Mouse (Mus musculus) liver, embryonic 12.5 days (tissue): ENCODE measurements at regions not wholly inside any gene's neighbourhood (a gene's known extent, or its start where the extent isn't known, plus 50 kb on each side); places are given as distances from the start of the nearest gene placed in this dataset.

Source experiments
- ATAC-seq: fragments of 200-750 bp; cut with Nextera tagmentation; 2 replicates; pipeline ENCODE4 v1.8.0; 2017; ENCODE audit warnings: moderate number of reproducible peaks, mild to moderate bottlenecking, moderate library complexity
- H3K27ac ChIP-seq: fragments of 300-500 bp; sonication (generic); 2 replicates; pipeline ENCODE4 v1.5.1; 2016; ENCODE audit warnings: mild to moderate bottlenecking
- H3K27me3 ChIP-seq: fragments of 300-500 bp; sonication (generic); replicated peaks from 2 replicates; pipeline ENCODE4 v1.6.1; 2016; ENCODE audit warnings: mild to moderate bottlenecking, moderate library complexity
- H3K36me3 ChIP-seq: fragments of 300-500 bp; sonication (generic); 2 replicates; pipeline ENCODE4 v1.6.1; 2016; ENCODE audit warnings: mild to moderate bottlenecking, moderate library complexity
- H3K4me1 ChIP-seq: fragments of 300-500 bp; sonication (generic); 2 replicates; pipeline ENCODE4 v1.6.1; 2016
- H3K4me2 ChIP-seq: fragments of 300-500 bp; sonication (generic); 2 replicates; pipeline ENCODE4 v1.6.1; 2016; ENCODE audit warnings: mild to moderate bottlenecking, moderate library complexity
- H3K4me3 ChIP-seq: fragments of 300-500 bp; sonication (generic); 2 replicates; pipeline ENCODE4 v1.5.1; 2016; ENCODE audit warnings: mild to moderate bottlenecking, moderate library complexity
- H3K9ac ChIP-seq: fragments of 300-500 bp; sonication (generic); 2 replicates; pipeline ENCODE4 v1.6.1; 2016; ENCODE audit warnings: mild to moderate bottlenecking, moderate library complexity
- H3K9me3 ChIP-seq: fragments of 300-500 bp; sonication (generic); replicated peaks from 2 replicates; pipeline ENCODE4 v1.6.1; 2016; ENCODE audit warnings: mild to moderate bottlenecking, moderate library complexity
- WGBS: fragments of 180-500 bp; shearing (Covaris S2); methylation state at CpG from one replicate; pipeline ENCODE4 v1.1.7; 2016; ENCODE audit not compliant: insufficient replicate concordance; 5-methylcytosine and 5-hydroxymethylcytosine counted together

DNA sequence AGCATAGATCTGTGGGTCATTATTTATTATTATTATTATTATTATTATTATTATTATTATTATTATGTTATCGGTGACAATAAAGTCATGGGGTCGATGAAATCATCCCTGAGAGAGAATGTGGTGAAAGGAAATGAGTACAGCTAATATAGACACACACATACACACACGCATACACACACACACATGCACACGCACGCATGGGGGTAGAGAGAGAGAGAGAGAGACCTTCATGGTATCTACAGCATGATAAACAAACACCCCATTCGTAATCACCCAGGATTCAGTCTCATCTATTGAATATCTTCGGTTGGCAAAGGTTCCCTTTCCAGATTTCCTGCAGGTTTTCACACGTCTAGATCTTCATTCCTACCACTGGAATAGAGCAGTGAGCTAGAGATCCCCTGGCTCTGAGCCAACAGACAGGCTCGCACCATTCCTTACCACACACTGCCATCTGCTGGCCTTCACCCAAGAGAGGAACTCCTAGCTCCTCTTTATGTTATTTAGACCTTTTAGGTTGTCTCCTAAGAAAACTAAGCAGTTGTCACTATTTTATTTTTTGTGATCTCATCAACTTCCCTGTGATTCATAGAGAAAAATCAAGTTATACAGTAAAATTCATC is 171.2 kb upstream of the Zpld1 start:
- ATAC-seq: no peak
- no peak overlapping the region for H3K4me2 ChIP-seq
- no peak overlapping the region for H3K9ac ChIP-seq
- WGBS: 46% methylated on average over 9 of the region's 9 CpGs
- no peaks in the 10 kb centered on the region for H3K9me3 ChIP-seq
- H3K4me3 ChIP-seq: no peak overlapping the region
- H3K27ac ChIP-seq: no peak overlapping the region
- H3K4me1 ChIP-seq: no peaks in the 10 kb centered on the region
- no peaks in the 10 kb centered on the region for H3K27me3 ChIP-seq
- H3K36me3 ChIP-seq: no peaks in the 10 kb centered on the region

DNA sequence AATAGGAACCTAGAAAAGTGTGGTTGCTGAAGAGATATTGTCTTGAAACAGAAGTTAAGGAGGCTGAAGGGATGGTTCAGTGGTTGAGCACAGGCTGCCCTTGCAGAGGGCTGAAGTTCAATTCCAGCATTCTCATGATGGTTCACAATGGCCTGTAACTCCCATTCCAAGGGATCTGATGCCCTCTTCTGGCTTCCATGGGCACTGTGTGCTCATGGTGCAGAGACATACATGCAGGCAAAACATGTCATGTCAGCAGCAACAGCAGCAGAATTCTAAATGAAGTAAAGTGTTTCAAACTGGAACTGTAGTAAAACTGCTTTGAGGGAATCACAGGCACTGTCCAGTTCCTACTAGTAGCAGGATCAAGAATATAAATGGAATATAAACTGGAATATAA is 162.7 kb upstream of the Zpld1 start:
- no peak overlapping the region for H3K4me2 ChIP-seq
- H3K36me3 ChIP-seq: no peaks in the 10 kb centered on the region
- no peak overlapping the region for H3K9ac ChIP-seq
- H3K4me3 ChIP-seq: no peak overlapping the region
- no peak for ATAC-seq
- H3K9me3 ChIP-seq: no peaks in the 10 kb centered on the region
- no peaks in the 10 kb centered on the region for H3K27me3 ChIP-seq
- H3K4me1 ChIP-seq: no peaks in the 10 kb centered on the region
- H3K27ac ChIP-seq: no peak overlapping the region

DNA sequence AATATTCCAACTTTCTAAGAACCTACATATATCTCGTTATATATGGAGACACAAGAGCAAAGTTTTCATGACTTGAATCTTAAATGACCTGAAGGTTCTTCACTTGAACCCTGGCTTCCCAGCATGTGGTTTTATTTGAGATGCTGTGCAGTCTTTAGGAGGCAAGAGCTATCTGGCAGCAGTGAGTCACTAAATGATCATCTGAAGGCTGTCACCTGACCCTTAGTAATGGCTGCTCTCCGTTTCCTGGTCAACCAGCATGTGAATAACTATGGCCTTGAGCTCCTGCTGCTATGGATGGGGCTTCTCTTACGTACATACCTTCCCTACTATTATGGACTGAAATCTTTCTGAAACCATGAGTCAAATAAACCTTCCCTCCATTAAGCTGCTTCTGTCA is 149.8 kb upstream of the Zpld1 start:
- Histone ChIP-seq H3K27ac (no peak overlapping the region), H3K4me1 (no peaks in the 10 kb centered on the region), H3K9ac (no peak overlapping the region), H3K9me3 (no peaks in the 10 kb centered on the region), H3K4me3 (no peak overlapping the region), H3K4me2 (no peak overlapping the region), H3K27me3 (no peaks in the 10 kb centered on the region), H3K36me3 (no peaks in the 10 kb centered on the region)
- WGBS: 49% methylated on average over 3 of the region's 3 CpGs
- no peak for ATAC-seq

GRCm38 (mm10) chr16:55442821-55443581 is 145.2 kb upstream of the Zpld1 start:
- Histone ChIP-seq H3K4me1 (no peaks in the 10 kb centered on the region), H3K27me3 (no peaks in the 10 kb centered on the region), H3K4me2 (no peak overlapping the region), H3K27ac (no peak overlapping the region), H3K36me3 (no peaks in the 10 kb centered on the region), H3K9me3 (no peaks in the 10 kb centered on the region), H3K9ac (no peak overlapping the region), H3K4me3 (no peak overlapping the region)
- 55% methylated on average over 5 of the region's 5 CpGs for WGBS
- no peak for ATAC-seq

GRCm38 (mm10) chr16:55435139-55435968 is 137.6 kb upstream of the Zpld1 start:
- Histone ChIP-seq H3K27me3 (no peaks in the 10 kb centered on the region), H3K9ac (no peak overlapping the region), H3K27ac (no peak overlapping the region), H3K9me3 (no peaks in the 10 kb centered on the region), H3K4me3 (no peak overlapping the region), H3K4me2 (no peak overlapping the region), H3K4me1 (no peaks in the 10 kb centered on the region), H3K36me3 (no peaks in the 10 kb centered on the region)
- ATAC-seq: no peak
- 55% methylated on average over 4 of the region's 4 CpGs for WGBS

DNA sequence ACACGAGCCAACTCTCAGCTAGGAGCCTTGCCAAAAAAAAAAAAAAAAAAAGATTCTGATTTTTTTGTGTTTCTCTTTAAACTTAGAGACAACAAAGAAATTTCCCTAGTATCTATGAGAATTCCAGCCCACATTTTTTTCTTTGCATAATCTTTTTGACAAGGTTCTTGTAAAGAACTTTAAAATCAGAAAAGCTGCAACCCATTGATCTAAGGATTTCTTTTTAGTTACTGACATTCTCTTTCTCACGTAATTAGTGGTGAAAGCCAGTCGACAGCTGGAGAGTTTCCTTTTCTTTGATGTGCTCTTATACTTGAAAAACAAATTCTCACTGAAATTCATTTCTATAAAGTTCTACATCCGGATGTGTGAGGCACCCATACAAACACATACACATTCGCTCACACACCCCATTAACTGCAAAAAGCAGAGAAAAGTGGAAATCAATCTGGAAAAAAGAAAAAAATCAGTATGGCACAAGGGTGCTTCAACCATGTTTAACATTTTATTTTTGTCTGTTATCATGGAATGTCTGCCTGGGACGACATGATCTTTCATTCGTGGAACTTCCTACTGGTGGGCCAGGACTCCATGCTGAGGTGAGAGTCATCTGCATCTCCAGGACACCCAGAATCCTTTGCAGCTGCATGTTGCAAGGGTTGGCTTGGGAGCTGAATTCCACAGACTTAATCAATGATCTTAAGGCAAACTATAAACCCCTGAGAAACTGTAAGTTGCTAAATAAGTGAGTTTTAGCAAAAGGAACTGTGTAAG is 124.0 kb upstream of the Zpld1 start:
- no peak overlapping the region for H3K4me3 ChIP-seq
- no peaks in the 10 kb centered on the region for H3K9me3 ChIP-seq
- 44% methylated on average over 7 of the region's 7 CpGs for WGBS
- ATAC-seq: no peak
- H3K4me2 ChIP-seq: no peak overlapping the region
- no peaks in the 10 kb centered on the region for H3K36me3 ChIP-seq
- H3K27ac ChIP-seq: no peak overlapping the region
- no peaks in the 10 kb centered on the region for H3K4me1 ChIP-seq
- no peaks in the 10 kb centered on the region for H3K27me3 ChIP-seq
- no peak overlapping the region for H3K9ac ChIP-seq

GRCm38 (mm10) chr16:55420876-55421568 is 123.2 kb upstream of the Zpld1 start:
- no peak for ATAC-seq
- H3K36me3 ChIP-seq: no peaks in the 10 kb centered on the region
- no peak overlapping the region for H3K4me2 ChIP-seq
- no peaks in the 10 kb centered on the region for H3K27me3 ChIP-seq
- H3K9me3 ChIP-seq: no peaks in the 10 kb centered on the region
- WGBS: 71% methylated on average over 4 of the region's 4 CpGs
- H3K4me3 ChIP-seq: no peak overlapping the region
- H3K27ac ChIP-seq: no peak overlapping the region
- H3K4me1 ChIP-seq: no peaks in the 10 kb centered on the region
- H3K9ac ChIP-seq: no peak overlapping the region

DNA sequence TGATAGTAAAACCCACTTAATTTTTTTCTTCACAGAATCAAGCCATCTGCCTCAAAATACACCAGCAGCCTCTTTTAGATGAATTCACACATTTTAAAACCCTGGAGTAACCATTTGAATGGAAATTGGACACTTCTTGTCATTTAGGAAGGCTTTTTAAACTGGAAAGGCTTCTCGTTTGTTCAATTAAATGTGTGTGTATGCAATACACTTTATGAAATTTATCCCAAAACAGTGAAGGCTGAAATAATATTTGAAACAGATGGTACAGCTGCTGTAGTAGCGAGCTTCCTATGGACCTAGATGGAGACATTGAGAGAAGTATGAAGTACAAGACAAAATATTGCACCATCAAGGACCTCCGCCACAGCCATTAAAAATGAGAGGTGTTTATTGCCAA is 121.1 kb upstream of the Zpld1 start:
- no peaks in the 10 kb centered on the region for H3K36me3 ChIP-seq
- no peak overlapping the region for H3K9ac ChIP-seq
- H3K27ac ChIP-seq: no peak overlapping the region
- H3K4me1 ChIP-seq: no peaks in the 10 kb centered on the region
- H3K4me3 ChIP-seq: no peak overlapping the region
- no peaks in the 10 kb centered on the region for H3K9me3 ChIP-seq
- no peak overlapping the region for H3K4me2 ChIP-seq
- no peak for ATAC-seq
- H3K27me3 ChIP-seq: no peaks in the 10 kb centered on the region
- WGBS: 73% methylated on average over 3 of the region's 3 CpGs

- no peaks in the 10 kb centered on the region for H3K36me3 ChIP-seq
- H3K9me3 ChIP-seq: no peaks in the 10 kb centered on the region
- H3K27me3 ChIP-seq: no peaks in the 10 kb centered on the region
- no peaks in the 10 kb centered on the region for H3K4me1 ChIP-seq
- H3K4me3 ChIP-seq: no peak overlapping the region
- no peak overlapping the region for H3K4me2 ChIP-seq
- H3K9ac ChIP-seq: no peak overlapping the region
- no peak overlapping the region for H3K27ac ChIP-seq
- ATAC-seq: no peak
These were observed 103.0 kb upstream of the Zpld1 start for GRCm38 (mm10) chr16:55400818-55401217.

DNA sequence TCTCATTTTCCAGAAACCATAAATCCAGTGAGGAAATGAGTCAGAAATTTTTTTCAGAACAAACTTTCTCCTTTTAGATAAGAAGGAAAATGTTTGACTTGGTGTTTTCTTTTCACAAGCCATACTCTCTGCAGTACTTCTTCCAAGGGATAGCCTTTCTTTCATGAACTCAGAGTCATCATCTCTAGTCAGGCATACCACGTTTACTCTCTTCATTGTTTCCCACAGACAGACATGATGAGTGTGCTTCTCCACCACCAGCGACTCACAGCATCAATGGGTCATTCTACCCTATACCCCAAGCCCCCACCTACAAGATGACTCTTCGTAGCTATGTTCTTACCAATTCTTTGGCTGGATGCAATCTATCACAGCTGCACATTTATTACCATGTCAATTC is 97.1 kb upstream of the Zpld1 start:
- no peak overlapping the region for H3K27ac ChIP-seq
- no peaks in the 10 kb centered on the region for H3K9me3 ChIP-seq
- no peak overlapping the region for H3K4me2 ChIP-seq
- no peak overlapping the region for H3K9ac ChIP-seq
- no peak for ATAC-seq
- no peaks in the 10 kb centered on the region for H3K4me1 ChIP-seq
- no peak overlapping the region for H3K4me3 ChIP-seq
- H3K27me3 ChIP-seq: no peaks in the 10 kb centered on the region
- H3K36me3 ChIP-seq: no peaks in the 10 kb centered on the region
- WGBS: 59% methylated on average over 3 of the region's 3 CpGs

GRCm38 (mm10) chr16:55390400-55390799 is 92.6 kb upstream of the Zpld1 start:
- 78% methylated on average over 7 of the region's 7 CpGs for WGBS
- Histone ChIP-seq H3K4me3 (no peak overlapping the region), H3K4me1 (no peaks in the 10 kb centered on the region), H3K27ac (no peak overlapping the region), H3K27me3 (no peaks in the 10 kb centered on the region), H3K4me2 (no peak overlapping the region), H3K9ac (no peak overlapping the region), H3K36me3 (no peaks in the 10 kb centered on the region), H3K9me3 (no peaks in the 10 kb centered on the region)
- no peak for ATAC-seq
